Mouse (Mus musculus) neural tube, embryonic 13.5 days (tissue): ENCODE measurements around the gene Rreb1. TPM values are rescaled to one million over a fixed set of nuclear protein-coding genes. Genes with fewer than 3 reads are reported as not detected.

Source experiments
- ATAC-seq: fragments of 200-750 bp; cut with Nextera tagmentation; 2 replicates; pipeline ENCODE4 v1.8.0; 2017; ENCODE audit warnings: low read depth, mild to moderate bottlenecking, moderate TSS enrichment, moderate library complexity
- H3K27ac ChIP-seq: fragments of 300-500 bp; sonication (generic); replicated peaks from 2 replicates; pipeline ENCODE4 v1.5.1; 2015; ENCODE audit warnings: moderate library complexity, mild to moderate bottlenecking, inconsistent platforms
- H3K27me3 ChIP-seq: fragments of 300-500 bp; sonication (generic); 2 replicates; pipeline ENCODE4 v1.6.1; 2015; ENCODE audit warnings: mild to moderate bottlenecking, inconsistent platforms
- H3K36me3 ChIP-seq: fragments of 300-500 bp; sonication (generic); 2 replicates; pipeline ENCODE4 v1.6.1; 2015; ENCODE audit warnings: mild to moderate bottlenecking, inconsistent platforms
- H3K4me1 ChIP-seq: fragments of 300-500 bp; sonication (generic); replicated peaks from 2 replicates; pipeline ENCODE4 v1.6.1; 2015; ENCODE audit warnings: inconsistent platforms
- H3K4me2 ChIP-seq: fragments of 300-500 bp; sonication (generic); 2 replicates; pipeline ENCODE4 v1.6.1; 2015; ENCODE audit warnings: inconsistent platforms, mild to moderate bottlenecking, moderate library complexity
- H3K4me3 ChIP-seq: fragments of 300-500 bp; sonication (generic); 2 replicates; pipeline ENCODE4 v1.5.1; 2015; ENCODE audit warnings: mild to moderate bottlenecking, inconsistent platforms
- H3K9ac ChIP-seq: fragments of 300-500 bp; sonication (generic); 2 replicates; pipeline ENCODE4 v1.6.1; 2015; ENCODE audit warnings: moderate library complexity, mild to moderate bottlenecking, inconsistent platforms
- H3K9me3 ChIP-seq: fragments of 300-500 bp; sonication (generic); 2 replicates; pipeline ENCODE4 v1.6.1; 2016; ENCODE audit warnings: inconsistent platforms
- WGBS: fragments of 180-500 bp; shearing (Covaris S2); methylation state at CpG from one replicate; pipeline ENCODE4 v1.1.7; 2015; 5-methylcytosine and 5-hydroxymethylcytosine counted together
- polyA plus RNA-seq: library from polyadenylated mRNA; unstranded; fragments of >200 nt; fragmentation: Nextera tagmentation; extraction: Ambion mirVana; gene quantifications from 2 replicates; pipeline ENCODE4 v1.2.1, GENCODE M21; 2015

The Rreb1 gene
- polyA plus RNA-seq, 1 experiment from 2014 or later, result 2.7 TPM

DNA sequence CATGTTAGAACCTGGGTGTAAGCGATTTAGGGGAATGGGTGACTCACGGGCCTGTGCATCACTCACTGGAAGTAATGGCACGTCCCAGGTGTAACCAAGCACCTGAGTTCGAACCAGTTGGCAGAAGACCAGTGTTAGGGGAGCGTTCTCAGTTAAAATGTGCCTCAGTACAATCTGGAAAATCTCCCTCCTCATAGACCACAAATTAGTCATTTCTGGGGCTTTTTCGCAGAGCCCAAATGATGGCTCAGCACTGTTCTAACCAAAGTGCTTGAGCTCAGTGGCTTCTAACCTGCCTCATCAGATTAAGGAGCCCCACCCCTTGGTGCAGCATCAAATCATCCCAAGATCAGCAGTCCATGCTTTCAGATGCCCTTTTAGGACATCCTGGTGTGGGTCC lies 5.5 kb downstream of the Rreb1 start:
- peaks cover 20% of the 10 kb centered on the region for H3K27me3 ChIP-seq
- peaks cover 7% of the 10 kb centered on the region for H3K4me1 ChIP-seq
- H3K4me3 ChIP-seq, result no peak overlapping the region
- H3K27ac ChIP-seq, result no peak overlapping the region
- H3K9me3 ChIP-seq, result no peaks in the 10 kb centered on the region
- no peak for ATAC-seq
- WGBS, result 89% methylated on average over 6 of the region's 6 CpGs
- H3K36me3 ChIP-seq, result no peaks in the 10 kb centered on the region
- H3K4me2 ChIP-seq, result no peak overlapping the region
- no peak overlapping the region for H3K9ac ChIP-seq

DNA sequence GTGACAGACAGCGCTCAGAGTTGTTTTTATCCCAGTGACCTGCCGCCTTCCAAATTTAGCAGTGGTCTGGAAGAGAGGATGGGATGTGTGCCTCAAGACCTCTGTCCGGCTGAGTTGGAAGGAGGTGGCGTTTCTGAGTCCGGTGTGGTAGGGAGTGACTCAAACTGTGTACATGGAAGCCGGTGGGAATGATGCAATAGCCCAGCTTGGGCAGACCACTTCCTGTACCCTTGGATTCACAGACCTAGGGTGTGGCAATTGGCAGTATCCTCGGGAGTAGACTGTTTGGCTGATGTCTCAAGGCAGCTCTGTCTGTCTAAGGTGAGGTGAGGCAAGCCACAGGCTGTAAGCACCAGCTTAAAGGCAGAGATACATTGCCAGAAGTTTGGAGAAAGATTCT lies 6.0 kb downstream of the Rreb1 start:
- no peaks in the 10 kb centered on the region for H3K9me3 ChIP-seq
- WGBS, result 88% methylated on average over 7 of the region's 7 CpGs
- H3K4me3 ChIP-seq, result no peak overlapping the region
- H3K27me3 ChIP-seq, result peaks cover 14% of the 10 kb centered on the region
- no peak overlapping the region for H3K4me2 ChIP-seq
- no peak overlapping the region for H3K9ac ChIP-seq
- H3K27ac ChIP-seq, result no peak overlapping the region
- no peaks in the 10 kb centered on the region for H3K36me3 ChIP-seq
- ATAC-seq, result no peak
- peaks cover 2% of the 10 kb centered on the region for H3K4me1 ChIP-seq

DNA sequence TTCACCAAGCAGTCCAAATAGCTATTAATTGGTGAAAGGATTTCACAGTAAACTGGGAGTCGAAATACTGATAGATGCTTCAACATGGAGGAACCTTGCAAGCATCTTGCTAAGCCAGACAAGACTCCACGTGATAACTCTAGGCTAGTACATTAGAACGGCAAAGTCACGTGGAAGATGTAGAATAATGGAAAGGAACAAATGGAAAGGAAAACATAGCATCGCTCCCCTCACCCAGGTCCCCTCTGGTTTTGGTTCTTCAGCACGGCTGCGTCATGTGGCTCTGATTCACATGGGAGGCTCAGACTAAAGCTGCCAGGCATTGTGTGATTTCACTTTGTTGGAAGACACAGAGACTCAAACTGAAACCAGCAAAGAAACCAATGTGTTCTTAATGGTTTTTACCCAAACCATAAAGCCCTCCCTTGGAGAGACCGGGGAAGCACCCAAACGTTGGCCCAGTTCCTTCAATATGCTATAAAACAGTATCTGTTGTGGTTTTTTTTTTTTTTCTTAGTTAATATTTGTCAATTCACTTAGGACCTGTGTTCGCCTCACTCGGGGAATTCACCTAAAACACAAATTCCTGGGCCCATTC lies 14.6 kb downstream of the Rreb1 start:
- H3K27ac ChIP-seq, result no peak overlapping the region
- no peak overlapping the region for H3K4me3 ChIP-seq
- H3K9ac ChIP-seq, result no peak overlapping the region
- no peaks in the 10 kb centered on the region for H3K4me1 ChIP-seq
- WGBS, result 90% methylated on average over 11 of the region's 11 CpGs
- no peak for ATAC-seq
- H3K36me3 ChIP-seq, result no peaks in the 10 kb centered on the region
- no peak overlapping the region for H3K4me2 ChIP-seq
- no peaks in the 10 kb centered on the region for H3K9me3 ChIP-seq
- H3K27me3 ChIP-seq, result no peaks in the 10 kb centered on the region

DNA sequence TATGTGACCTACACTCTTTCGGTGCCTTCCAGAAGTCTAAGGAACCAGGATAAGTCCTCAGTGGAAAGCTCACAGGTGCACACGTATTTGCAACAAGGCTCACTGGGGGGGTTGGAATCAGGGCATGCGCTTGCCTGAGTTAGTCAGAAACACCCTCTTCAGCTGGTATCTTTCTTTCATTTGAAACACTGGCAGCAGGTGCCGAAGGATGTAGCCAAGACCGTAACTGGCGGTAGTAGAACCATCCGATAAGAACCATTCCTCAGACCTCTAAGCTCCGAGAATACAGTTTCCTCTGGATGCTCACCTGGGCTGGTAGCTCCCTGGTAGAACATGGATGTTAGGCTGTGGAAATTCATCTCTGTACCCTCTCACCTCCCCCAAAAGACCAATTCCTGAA lies 20.6 kb downstream of the Rreb1 start:
- no peaks in the 10 kb centered on the region for H3K36me3 ChIP-seq
- WGBS, result 93% methylated on average over 8 of the region's 8 CpGs
- no peaks in the 10 kb centered on the region for H3K27me3 ChIP-seq
- ATAC-seq, result no peak
- no peak overlapping the region for H3K4me2 ChIP-seq
- H3K4me1 ChIP-seq, result 0 out of 2 replicates have a peak, but pooled peaks cover 6% of the 10 kb centered on the region
- no peak overlapping the region for H3K4me3 ChIP-seq
- H3K9me3 ChIP-seq, result no peaks in the 10 kb centered on the region
- no peak overlapping the region for H3K27ac ChIP-seq
- no peak overlapping the region for H3K9ac ChIP-seq

DNA sequence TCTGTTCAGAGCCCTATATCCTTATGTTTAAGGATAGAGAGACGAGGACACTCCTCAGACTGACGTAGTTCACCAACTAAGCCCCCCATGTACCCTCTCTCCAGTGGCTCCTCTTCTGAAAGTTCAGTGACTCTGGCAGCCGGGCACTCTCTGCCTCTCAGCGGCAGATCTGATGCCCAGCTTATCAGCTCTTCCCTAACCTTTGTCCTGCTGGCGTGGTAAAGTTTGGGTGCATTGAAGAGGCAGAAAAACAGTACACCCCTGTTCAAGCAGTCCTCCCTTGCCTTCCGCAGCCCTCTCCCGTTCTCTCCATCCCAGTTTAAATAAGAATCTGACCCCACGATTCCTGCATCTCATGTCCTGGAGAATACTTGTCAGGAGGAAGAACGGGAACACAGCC lies 21.2 kb downstream of the Rreb1 start:
- no peak overlapping the region for H3K4me3 ChIP-seq
- no peaks in the 10 kb centered on the region for H3K36me3 ChIP-seq
- no peak overlapping the region for H3K9ac ChIP-seq
- H3K4me2 ChIP-seq, result no peak overlapping the region
- H3K9me3 ChIP-seq, result no peaks in the 10 kb centered on the region
- no peak for ATAC-seq
- H3K4me1 ChIP-seq, result 0 out of 2 replicates have a peak, but pooled peaks cover 6% of the 10 kb centered on the region
- H3K27ac ChIP-seq, result no peak overlapping the region
- no peaks in the 10 kb centered on the region for H3K27me3 ChIP-seq
- 88% methylated on average over 9 of the region's 9 CpGs for WGBS

DNA sequence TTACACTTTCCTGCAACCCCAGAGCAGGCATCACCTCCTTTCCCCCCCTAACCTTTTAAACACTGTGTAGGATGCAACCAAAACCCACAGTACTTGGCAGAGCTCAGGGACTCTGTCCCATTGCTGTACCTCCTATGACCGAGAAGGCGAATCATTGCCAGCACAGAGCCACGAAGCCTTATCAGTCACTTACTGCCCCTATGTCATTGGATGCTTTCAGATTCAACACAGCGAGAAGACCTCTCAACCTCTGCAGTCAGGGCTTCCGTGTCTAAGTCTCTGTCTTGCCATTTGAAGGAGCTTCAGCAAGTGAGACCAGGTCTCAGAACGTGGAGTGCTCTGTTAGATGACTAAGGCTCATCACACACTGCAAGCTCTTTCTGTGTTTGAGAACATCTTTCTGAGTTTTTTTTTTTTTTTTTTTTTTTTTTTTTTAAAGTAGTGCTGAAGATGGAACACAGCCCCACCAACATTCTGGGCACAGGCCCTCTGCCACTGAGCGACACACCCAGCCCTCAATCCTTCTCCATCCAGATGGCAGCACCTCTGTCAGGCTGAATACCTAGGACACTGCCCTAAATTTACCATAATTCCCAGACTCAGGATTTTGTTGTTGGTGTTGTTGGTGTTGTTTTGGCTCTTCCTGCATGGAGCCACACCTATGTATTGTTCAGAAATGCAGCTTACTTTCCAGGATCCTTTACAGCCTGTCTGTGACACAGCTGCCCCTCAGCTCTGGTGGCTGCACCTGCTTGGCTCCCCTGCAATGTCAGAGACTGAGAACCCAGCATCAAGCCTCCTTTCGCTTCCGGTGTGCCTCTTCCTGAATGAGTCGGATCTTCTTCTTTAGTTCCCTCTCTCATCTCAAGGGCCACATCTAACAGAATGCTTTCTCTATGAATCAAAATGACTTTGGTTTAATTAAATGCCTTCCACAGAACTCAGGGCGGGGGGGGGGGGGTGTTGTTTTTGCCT lies 23.2 kb downstream of the Rreb1 start:
- Histone ChIP-seq H3K36me3 (no peaks in the 10 kb centered on the region), H3K9me3 (no peaks in the 10 kb centered on the region), H3K9ac (no peak overlapping the region), H3K27ac (no peak overlapping the region), H3K4me1 (0 out of 2 replicates have a peak, but pooled peaks cover 6% of the 10 kb centered on the region), H3K4me2 (no peak overlapping the region), H3K4me3 (no peak overlapping the region), H3K27me3 (no peaks in the 10 kb centered on the region)
- no peak for ATAC-seq
- WGBS, result 69% methylated on average over 11 of the region's 11 CpGs

DNA sequence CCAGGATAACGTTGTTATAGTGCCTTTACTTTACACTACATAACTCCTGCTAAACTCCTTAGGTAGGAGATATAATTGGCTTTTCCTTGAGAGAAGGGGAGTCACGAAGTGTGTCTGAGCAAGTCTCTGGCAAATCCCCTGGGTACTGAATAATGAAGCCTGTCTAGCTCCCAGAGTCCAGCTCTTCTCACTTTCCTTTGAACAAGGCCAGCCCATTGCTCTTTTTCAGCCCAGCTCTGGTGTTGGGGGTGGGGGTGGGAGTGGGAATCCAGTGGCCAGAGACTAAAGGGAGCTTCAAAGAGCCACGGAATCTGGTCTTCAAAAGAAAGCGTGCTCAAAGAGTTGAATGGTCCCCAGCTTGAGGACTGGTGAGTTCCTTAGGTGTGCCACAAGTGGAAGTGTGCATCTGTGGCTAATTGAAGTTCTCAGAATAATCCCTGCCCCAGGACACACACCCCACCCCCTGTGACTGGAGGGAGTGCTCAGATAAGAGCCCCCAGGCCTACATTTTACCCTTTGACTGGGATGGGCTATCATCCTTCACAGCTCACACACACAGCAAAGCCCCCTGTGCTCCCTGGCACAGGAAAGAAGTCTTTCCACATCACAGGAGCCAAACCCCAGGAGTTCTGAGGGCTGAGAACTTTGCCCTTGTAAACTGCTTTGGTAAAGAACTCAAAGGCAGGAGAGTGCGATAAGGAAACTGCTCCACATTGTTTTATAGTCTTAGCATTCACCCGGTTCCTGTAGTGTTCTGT lies 24.2 kb downstream of the Rreb1 start:
- Histone ChIP-seq H3K27me3 (no peaks in the 10 kb centered on the region), H3K4me2 (no peak overlapping the region), H3K9ac (no peak overlapping the region), H3K27ac (no peak overlapping the region), H3K4me3 (no peak overlapping the region), H3K36me3 (no peaks in the 10 kb centered on the region), H3K4me1 (0 out of 2 replicates have a peak, but pooled peaks cover 6% of the 10 kb centered on the region), H3K9me3 (no peaks in the 10 kb centered on the region)
- 16% methylated on average over 6 of the region's 6 CpGs for WGBS
- ATAC-seq, result no peak

DNA sequence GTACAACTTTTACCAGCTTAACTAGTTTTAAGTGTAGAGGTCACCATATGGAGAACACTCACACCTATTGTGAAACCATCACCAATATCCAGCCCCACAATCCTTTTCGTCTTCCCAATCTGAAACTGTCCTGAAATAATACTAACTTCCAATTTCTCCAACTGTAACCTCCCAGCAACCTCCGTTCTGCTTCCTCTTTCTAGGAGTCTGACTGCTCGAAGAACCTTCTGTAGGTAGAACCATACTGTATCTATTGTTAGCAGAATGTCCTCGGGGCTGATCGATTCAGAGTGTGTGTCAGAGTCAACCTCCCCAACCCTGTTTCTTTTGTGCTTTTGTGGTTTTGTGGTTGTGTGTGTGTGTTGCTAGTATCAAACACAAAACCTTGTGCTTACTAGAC lies 25.0 kb downstream of the Rreb1 start:
- Histone ChIP-seq H3K4me2 (no peak overlapping the region), H3K4me1 (0 out of 2 replicates have a peak, but pooled peaks cover 6% of the 10 kb centered on the region), H3K4me3 (no peak overlapping the region), H3K27me3 (no peaks in the 10 kb centered on the region), H3K9ac (no peak overlapping the region), H3K9me3 (no peaks in the 10 kb centered on the region), H3K27ac (no peak overlapping the region), H3K36me3 (no peaks in the 10 kb centered on the region)
- WGBS, result 90% methylated on average over 5 of the region's 5 CpGs
- ATAC-seq, result no peak

DNA sequence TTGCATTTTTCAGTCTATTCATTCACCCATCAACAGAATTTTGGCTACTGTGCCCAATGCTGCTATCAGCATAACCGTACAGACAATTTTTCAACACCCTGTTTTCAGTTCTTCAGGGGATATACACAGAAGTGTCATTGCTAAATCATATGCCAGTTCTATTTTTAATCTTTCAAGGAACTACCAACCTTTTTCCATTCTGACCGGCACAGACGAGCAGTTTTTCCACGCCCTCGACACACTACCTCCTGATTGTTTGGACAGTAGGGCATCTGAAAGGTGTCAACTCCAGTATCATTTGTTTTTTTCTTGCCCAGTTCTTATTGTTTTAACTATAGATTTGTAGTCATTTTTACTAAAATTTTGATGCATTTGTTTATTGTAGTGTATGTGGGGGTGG lies 25.8 kb downstream of the Rreb1 start:
- no peak overlapping the region for H3K9ac ChIP-seq
- no peak overlapping the region for H3K4me2 ChIP-seq
- 93% methylated on average over 5 of the region's 5 CpGs for WGBS
- H3K4me3 ChIP-seq, result no peak overlapping the region
- H3K36me3 ChIP-seq, result no peaks in the 10 kb centered on the region
- no peak overlapping the region for H3K27ac ChIP-seq
- H3K4me1 ChIP-seq, result 0 out of 2 replicates have a peak, but pooled peaks cover 6% of the 10 kb centered on the region
- no peak for ATAC-seq
- no peaks in the 10 kb centered on the region for H3K9me3 ChIP-seq
- H3K27me3 ChIP-seq, result no peaks in the 10 kb centered on the region

DNA sequence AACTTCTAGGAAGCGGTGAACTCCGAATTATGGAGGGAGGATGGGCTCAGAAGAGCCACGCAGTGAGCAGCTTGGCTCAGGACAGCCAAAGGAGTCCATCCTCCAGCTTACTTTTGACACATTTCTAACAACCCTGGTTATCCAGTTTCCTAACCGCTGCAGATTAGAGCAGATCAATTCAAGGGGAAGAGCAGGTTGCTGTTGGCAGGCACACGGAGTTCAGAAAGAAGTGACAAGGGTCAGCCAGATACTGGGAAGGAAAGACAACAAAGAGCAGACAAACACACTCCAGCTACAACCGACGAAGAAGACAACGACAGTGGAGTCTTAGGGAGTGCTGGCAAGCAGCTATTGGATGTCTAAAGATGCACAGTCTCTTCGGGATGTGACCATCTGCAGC lies 36.8 kb downstream of the Rreb1 start:
- H3K36me3 ChIP-seq, result no peaks in the 10 kb centered on the region
- H3K4me2 ChIP-seq, result no peak overlapping the region
- H3K9me3 ChIP-seq, result no peaks in the 10 kb centered on the region
- H3K9ac ChIP-seq, result no peak overlapping the region
- H3K4me1 ChIP-seq, result no peaks in the 10 kb centered on the region
- no peaks in the 10 kb centered on the region for H3K27me3 ChIP-seq
- WGBS, result 82% methylated on average over 9 of the region's 9 CpGs
- no peak overlapping the region for H3K4me3 ChIP-seq
- no peak overlapping the region for H3K27ac ChIP-seq
- ATAC-seq, result no peak

DNA sequence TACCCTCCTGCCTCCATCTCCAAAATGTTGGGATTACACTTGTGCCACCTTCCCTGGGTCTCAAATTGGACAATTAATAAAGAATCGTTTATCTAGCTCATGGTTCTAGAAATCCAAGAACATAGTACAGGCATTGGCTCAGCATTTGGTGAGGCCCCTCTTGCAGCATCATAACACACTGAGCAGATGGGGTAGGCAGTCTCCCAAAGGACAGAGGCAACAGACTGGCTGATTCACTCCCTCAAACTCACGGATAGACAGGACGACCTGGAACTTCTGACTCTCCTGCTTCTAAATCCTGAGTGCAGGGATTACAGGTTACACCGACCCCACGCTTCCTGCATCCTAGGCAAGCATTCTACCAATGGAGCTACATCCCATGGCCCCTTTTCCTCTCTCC lies 38.5 kb downstream of the Rreb1 start:
- Histone ChIP-seq H3K4me2 (no peak overlapping the region), H3K27ac (no peak overlapping the region), H3K36me3 (no peaks in the 10 kb centered on the region), H3K4me3 (no peak overlapping the region), H3K27me3 (no peaks in the 10 kb centered on the region), H3K9ac (no peak overlapping the region), H3K4me1 (no peaks in the 10 kb centered on the region), H3K9me3 (no peaks in the 10 kb centered on the region)
- ATAC-seq, result no peak
- 84% methylated on average over 5 of the region's 5 CpGs for WGBS

DNA sequence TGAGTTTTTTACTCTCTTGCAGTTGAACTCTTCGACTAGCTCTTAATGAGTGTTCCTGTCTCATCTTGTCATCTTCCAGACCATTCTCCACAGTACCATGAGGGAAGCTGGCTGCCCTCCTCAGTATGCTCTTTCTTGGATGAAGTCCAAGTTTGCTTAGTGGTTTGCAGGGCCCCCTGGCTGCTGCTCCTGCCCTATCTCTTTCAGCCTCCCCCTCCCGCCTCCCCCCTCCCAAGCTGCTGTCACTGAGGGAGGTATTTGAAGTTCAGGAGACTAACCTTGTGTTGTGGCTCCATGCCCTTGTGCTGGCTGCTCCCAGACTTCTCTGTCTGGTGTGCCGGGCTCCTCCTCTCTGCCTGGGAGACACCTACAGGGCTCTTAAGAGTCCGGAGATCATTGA lies 43.2 kb downstream of the Rreb1 start:
- Histone ChIP-seq H3K4me1 (peaks cover 16% of the 10 kb centered on the region), H3K9ac (no peak overlapping the region), H3K4me3 (no peak overlapping the region), H3K36me3 (no peaks in the 10 kb centered on the region), H3K9me3 (no peaks in the 10 kb centered on the region), H3K4me2 (no peak overlapping the region), H3K27me3 (peaks cover 29% of the 10 kb centered on the region), H3K27ac (no peak overlapping the region)
- ATAC-seq, result no peak
- 51% methylated on average over 4 of the region's 4 CpGs for WGBS
